Mouse (Mus musculus): ENCODE results near the gene Rasgef1b. TPM values are rescaled to one million over a fixed set of nuclear protein-coding genes. Genes with fewer than 3 reads are reported as not detected.

The Rasgef1b gene
- polyA plus RNA-seq, 1 experiment: 0.26 TPM

DNA sequence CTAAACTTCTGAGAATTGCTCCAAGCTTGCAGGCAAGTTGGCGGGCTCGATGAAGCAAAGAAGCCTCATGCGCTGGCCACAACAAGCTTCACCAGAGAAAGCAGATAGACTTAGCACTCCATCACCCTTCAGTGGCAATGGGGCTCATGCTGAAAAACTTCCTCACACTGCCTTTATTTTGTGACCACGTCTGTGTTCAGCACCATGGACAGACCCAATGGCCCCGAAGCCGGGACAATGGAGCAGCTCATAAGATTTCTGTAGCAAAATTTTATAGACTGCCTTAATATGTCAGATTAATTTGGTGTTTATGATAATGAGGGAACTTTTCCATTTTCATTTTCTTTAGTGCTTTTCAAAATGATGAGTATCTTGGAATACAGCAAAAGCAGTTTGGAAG is 21.6 kb downstream of the Rasgef1b start:
- H3K79me2 ChIP-seq (ENCODE audit: control insufficient read depth, insufficient read depth): no peaks in the 10 kb centered on the region
- no peak overlapping the region for H3K4me2 ChIP-seq (ENCODE audit: low read depth)
- H3K4me3 ChIP-seq: no peak overlapping the region
- no peak overlapping the region for H3ac ChIP-seq (ENCODE audit: control insufficient read depth, insufficient read length)
- no peaks in the 10 kb centered on the region for H3K36me3 ChIP-seq (ENCODE audit: control insufficient read depth, insufficient read depth)
- no peaks in the 10 kb centered on the region for H3K27me3 ChIP-seq (ENCODE audit: control insufficient read depth, insufficient read depth, insufficient read length)
- TF ChIP-seq REST (IDR thresholded peaks at IDR 0.05; ENCODE audit: insufficient read depth, insufficient read length) (peak; percentile 32), MYOD1 (IDR thresholded peaks at IDR 0.05; ENCODE audit: control insufficient read depth in 1 of 3, insufficient read length in 2 of 3, low read depth in 2 of 3) (no peak)

DNA sequence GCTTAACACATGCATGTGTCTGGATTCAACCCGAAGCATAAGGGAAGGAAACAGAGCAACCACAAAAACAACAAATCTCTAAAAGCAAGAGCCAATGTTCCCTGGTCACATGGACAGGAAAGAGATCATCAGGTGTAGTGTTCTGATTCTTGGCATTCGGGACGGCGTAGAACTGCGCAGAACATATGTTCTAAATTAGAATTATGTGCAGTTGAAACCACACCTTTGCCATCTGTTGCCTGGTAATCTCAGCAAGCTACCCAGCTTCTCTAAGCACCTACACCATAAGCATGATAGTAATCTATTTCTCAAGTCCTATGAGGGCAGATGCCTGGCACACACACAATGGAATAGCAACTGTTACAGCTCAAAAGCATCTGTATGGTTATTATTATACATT is 27.1 kb downstream of the Rasgef1b start:
- Histone ChIP-seq H3K79me2 (ENCODE audit: control insufficient read depth, insufficient read depth) (no peaks in the 10 kb centered on the region), H3K36me3 (ENCODE audit: control insufficient read depth, insufficient read depth) (no peaks in the 10 kb centered on the region), H3K27me3 (ENCODE audit: control insufficient read depth, insufficient read depth, insufficient read length) (no peaks in the 10 kb centered on the region), H3ac (ENCODE audit: control insufficient read depth, insufficient read length) (no peak overlapping the region), H3K4me2 (ENCODE audit: low read depth) (no peak overlapping the region), H3K4me3 (no peak overlapping the region)
- TF ChIP-seq SRF (IDR thresholded peaks at IDR 0.05; ENCODE audit: control insufficient read depth, insufficient read length, low read depth) (no peak), USF1 (IDR thresholded peaks at IDR 0.05; ENCODE audit: low read depth) (no peak), MAX (IDR thresholded peaks at IDR 0.05; ENCODE audit: low read depth) (no peak), POLR2AphosphoS2 (IDR thresholded peaks at IDR 0.05; ENCODE audit: insufficient read length, low read depth) (no peak), CEBPB (IDR thresholded peaks at IDR 0.05; ENCODE audit: insufficient read depth, poor library complexity, severe bottlenecking) (no peak), E2F4 (IDR thresholded peaks at IDR 0.05; ENCODE audit: insufficient read depth) (no peak), TCF12 (IDR thresholded peaks at IDR 0.05; ENCODE audit: insufficient read depth, poor library complexity, severe bottlenecking) (no peak), POLR2A (IDR thresholded peaks at IDR 0.05; ENCODE audit: insufficient read length, low read depth) (no peak)

DNA sequence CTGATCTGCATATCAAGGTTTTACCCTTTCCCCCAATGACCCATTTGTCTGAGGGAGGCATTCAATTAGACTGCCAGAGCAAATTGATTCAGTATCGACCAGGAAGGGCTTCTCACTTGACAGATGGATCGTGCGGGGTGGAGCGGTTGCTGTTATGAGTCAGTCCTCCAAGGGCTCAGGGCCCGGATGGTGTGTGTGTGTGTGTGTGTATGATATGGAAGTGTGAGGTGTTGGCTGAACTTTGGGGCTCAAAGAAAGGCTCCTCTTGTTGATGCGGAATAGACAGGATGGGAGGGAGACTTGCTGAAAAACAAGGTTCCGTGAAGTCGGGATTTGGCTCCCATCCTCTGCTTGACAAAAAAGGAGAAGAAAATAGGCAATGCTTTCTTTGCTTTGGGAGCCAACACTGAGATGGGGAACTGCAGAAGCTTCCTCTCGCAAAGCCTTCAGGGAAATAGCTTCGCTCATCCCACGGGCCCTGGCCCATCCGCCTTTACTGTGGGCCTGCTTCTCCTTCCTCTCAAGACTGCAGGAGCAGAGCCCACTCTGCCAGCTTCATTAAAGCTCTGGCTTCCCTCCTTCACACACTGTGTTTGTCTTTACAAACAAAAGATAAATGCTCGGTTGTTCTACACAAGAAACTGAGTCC is 34.0 kb downstream of the Rasgef1b start:
- no peak overlapping the region for H3ac ChIP-seq (ENCODE audit: control insufficient read depth, insufficient read length)
- H3K4me2 ChIP-seq (ENCODE audit: low read depth): no peak overlapping the region
- no peaks in the 10 kb centered on the region for H3K79me2 ChIP-seq (ENCODE audit: control insufficient read depth, insufficient read depth)
- H3K36me3 ChIP-seq (ENCODE audit: control insufficient read depth, insufficient read depth): no peaks in the 10 kb centered on the region
- no peaks in the 10 kb centered on the region for H3K27me3 ChIP-seq (ENCODE audit: control insufficient read depth, insufficient read depth, insufficient read length)
- TF ChIP-seq TCF12 (IDR thresholded peaks at IDR 0.05; ENCODE audit: insufficient read depth, poor library complexity, severe bottlenecking) (no peak), SRF (IDR thresholded peaks at IDR 0.05; ENCODE audit: control insufficient read depth, insufficient read length, low read depth) (no peak), TCF3 (IDR thresholded peaks at IDR 0.05; ENCODE audit: insufficient read length, low read depth) (no peak), POLR2A (IDR thresholded peaks at IDR 0.05; ENCODE audit: insufficient read length, low read depth) (no peak), MYOD1 (IDR thresholded peaks at IDR 0.05; ENCODE audit: control insufficient read depth in 1 of 3, insufficient read length in 2 of 3, low read depth in 2 of 3) (no peak), MAX (IDR thresholded peaks at IDR 0.05; ENCODE audit: low read depth) (no peak), POLR2AphosphoS2 (IDR thresholded peaks at IDR 0.05; ENCODE audit: insufficient read length, low read depth) (no peak), REST (IDR thresholded peaks at IDR 0.05; ENCODE audit: insufficient read depth, insufficient read length) (no peak), CEBPB (IDR thresholded peaks at IDR 0.05; ENCODE audit: insufficient read depth, poor library complexity, severe bottlenecking) (no peak), USF1 (IDR thresholded peaks at IDR 0.05; ENCODE audit: low read depth) (no peak), E2F4 (IDR thresholded peaks at IDR 0.05; ENCODE audit: insufficient read depth) (no peak)
- H3K4me3 ChIP-seq: no peak overlapping the region

DNA sequence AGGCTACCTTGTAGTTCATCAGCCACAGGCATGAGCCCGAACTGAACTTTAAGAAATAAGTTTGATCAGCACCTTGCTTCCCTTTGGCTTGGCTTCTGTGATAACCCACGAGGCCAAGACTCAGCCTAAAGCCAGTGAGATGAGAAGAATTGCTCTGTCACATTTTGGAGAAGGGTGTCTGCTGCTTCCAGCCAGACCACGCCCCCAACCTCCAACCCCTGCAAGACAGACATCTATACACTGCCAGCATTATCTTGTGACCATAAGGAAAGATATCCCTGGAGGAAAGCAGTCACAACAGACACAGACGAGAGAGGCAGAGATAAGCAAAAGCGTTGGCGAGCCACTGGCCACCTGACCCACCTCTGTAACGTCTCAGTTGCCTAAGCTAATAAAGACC is 39.0 kb downstream of the Rasgef1b start:
- H3ac ChIP-seq (ENCODE audit: control insufficient read depth, insufficient read length): no peak overlapping the region
- TF ChIP-seq MYOG (IDR thresholded peaks at IDR 0.05; ENCODE audit: control insufficient read depth in 1 of 3, insufficient read depth in 1 of 3, insufficient read length in 2 of 3, low read depth in 2 of 3) (no peak), REST (IDR thresholded peaks at IDR 0.05; ENCODE audit: insufficient read depth, insufficient read length) (no peak), TCF3 (IDR thresholded peaks at IDR 0.05; ENCODE audit: insufficient read length, low read depth) (no peak), SRF (IDR thresholded peaks at IDR 0.05; ENCODE audit: control insufficient read depth, insufficient read length, low read depth) (no peak), E2F4 (IDR thresholded peaks at IDR 0.05; ENCODE audit: insufficient read depth) (no peak), USF1 (IDR thresholded peaks at IDR 0.05; ENCODE audit: low read depth) (no peak)
- no peaks in the 10 kb centered on the region for H3K79me2 ChIP-seq (ENCODE audit: control insufficient read depth, insufficient read depth)
- no peak overlapping the region for H3K4me2 ChIP-seq (ENCODE audit: low read depth)
- H3K36me3 ChIP-seq (ENCODE audit: control insufficient read depth, insufficient read depth): no peaks in the 10 kb centered on the region
- H3K27me3 ChIP-seq (ENCODE audit: control insufficient read depth, insufficient read depth, insufficient read length): no peaks in the 10 kb centered on the region
- no peak overlapping the region for H3K4me3 ChIP-seq

DNA sequence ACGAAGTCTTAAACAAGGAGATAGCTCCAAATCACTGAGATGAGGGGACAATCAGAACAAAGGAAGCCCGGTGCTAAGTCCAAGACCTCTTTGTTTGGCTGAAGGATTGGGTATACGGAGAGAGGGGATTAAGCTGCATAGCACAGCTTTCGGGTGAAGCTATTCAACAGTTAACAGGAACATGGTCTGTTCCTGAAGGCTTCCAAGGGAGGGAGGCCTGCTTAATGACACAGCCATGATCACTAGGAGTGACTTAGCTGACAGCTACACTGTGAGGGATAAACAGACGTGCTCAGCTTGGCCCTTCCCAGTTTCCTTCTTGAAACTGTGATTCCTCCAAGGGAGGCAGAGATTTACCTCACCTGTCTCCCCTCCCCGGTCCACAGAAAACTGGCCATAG is 41.0 kb downstream of the Rasgef1b start:
- Histone ChIP-seq H3K79me2 (ENCODE audit: control insufficient read depth, insufficient read depth) (no peaks in the 10 kb centered on the region), H3K27me3 (ENCODE audit: control insufficient read depth, insufficient read depth, insufficient read length) (no peaks in the 10 kb centered on the region), H3K4me2 (ENCODE audit: low read depth) (no peak overlapping the region), H3K4me3 (no peak overlapping the region), H3K36me3 (ENCODE audit: control insufficient read depth, insufficient read depth) (no peaks in the 10 kb centered on the region), H3ac (ENCODE audit: control insufficient read depth, insufficient read length) (no peak overlapping the region)
- no peak for TF ChIP-seq CEBPB (IDR thresholded peaks at IDR 0.05; ENCODE audit: insufficient read depth, poor library complexity, severe bottlenecking)
- no peak for TF ChIP-seq POLR2A (IDR thresholded peaks at IDR 0.05; ENCODE audit: insufficient read length, low read depth)
- TF ChIP-seq TCF3 (IDR thresholded peaks at IDR 0.05; ENCODE audit: insufficient read length, low read depth): no peak
- no peak for TF ChIP-seq SRF (IDR thresholded peaks at IDR 0.05; ENCODE audit: control insufficient read depth, insufficient read length, low read depth)
